Mouse (Mus musculus) neural tube, embryonic 11.5 days (tissue): Measurements from ENCODE around the gene Vmn1r232. TPM values are rescaled to one million over a fixed set of nuclear protein-coding genes. Genes with fewer than 3 reads are reported as not detected.

Experiments
- polyA plus RNA-seq: library from polyadenylated mRNA; unstranded; fragments of >200 nt; fragmentation: Nextera tagmentation; extraction: Ambion mirVana; gene quantifications from 2 replicates; pipeline ENCODE4 v1.2.1, GENCODE M21; 2014

Vmn1r232 gene
- polyA plus RNA-seq, 1 experiment from 2014 or later, result not detected

Other genes starting within 250 kb of the Vmn1r232 start
- gene Vmn1r226, start 236.9 kb downstream of the Vmn1r232 start, polyA plus RNA-seq, result not detected in 2 replicates
- not detected in 2 replicates for gene Vmn1r227, start 189.9 kb downstream of the Vmn1r232 start, polyA plus RNA-seq
- not detected in 2 replicates for gene Vmn1r228, start 133.6 kb downstream of the Vmn1r232 start, polyA plus RNA-seq
- gene Vmn1r229, start 108.2 kb downstream of the Vmn1r232 start, polyA plus RNA-seq, result not detected in 2 replicates
- not detected in 2 replicates for gene Vmn1r230, start 79.3 kb downstream of the Vmn1r232 start, polyA plus RNA-seq
- gene Vmn1r231, start 14.6 kb downstream of the Vmn1r232 start, polyA plus RNA-seq, result not detected in 2 replicates
- 558 and 601 TPM in 2 replicates for gene Ppp2r1a, start 25.6 kb upstream of the Vmn1r232 start, polyA plus RNA-seq
- not detected in 2 replicates for gene Vmn1r233, start 76.8 kb upstream of the Vmn1r232 start, polyA plus RNA-seq
- 20.5 TPM in 2 replicates for gene Zfp160, start 89.2 kb upstream of the Vmn1r232 start, polyA plus RNA-seq